Mouse (Mus musculus) right cerebral cortex, postnatal 36 days (tissue): ENCODE results near the gene Sprr1b.
"Not testable (repeated sequence)": the region's sequence is repeated elsewhere in the genome, so short reads cannot be mapped to it uniquely, and the experiment has no call there.

Experiments
- DNase-seq, 2 experiments: peaks; one replicate each; pipeline ENCODE4 v3.0.0; 2022; ENCODE audit warnings: low spot score in 2 of 2, mixed read lengths in 1 of 2

Sprr1b gene

GRCm38 (mm10) chr3:92438689-92439088 is at the start of gene Sprr1b:
Sprr1b (minus strand) TSS chr3:92438789.
- DNase-seq: no peak

DNA sequence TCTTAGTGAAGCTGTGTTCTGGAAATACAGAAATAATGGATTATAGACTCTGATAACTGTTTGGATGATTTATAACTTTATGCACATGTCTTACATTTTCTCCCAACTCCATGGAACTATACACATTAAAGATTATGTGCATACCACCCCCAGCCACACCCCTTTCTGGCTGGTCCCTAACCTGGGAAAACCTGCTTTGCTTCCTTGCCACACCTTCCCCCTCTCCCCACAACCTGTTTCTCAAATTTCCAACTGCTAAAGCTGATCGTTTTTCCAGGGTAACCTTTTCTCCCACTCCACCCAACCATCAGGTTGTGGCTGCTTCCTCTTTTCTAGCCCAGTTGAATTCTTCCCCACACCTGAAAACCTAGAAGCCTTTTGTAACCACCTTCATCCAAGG is 47.7 kb upstream of the Sprr1b start:
- no peak for DNase-seq

- no peak for DNase-seq
Measured at GRCm38 (mm10) chr3:92485863-92486262, 47.3 kb upstream of the Sprr1b start, which contains the start of gene Sprr1a. Sprr1a (minus strand) TSS chr3:92485895.

DNA sequence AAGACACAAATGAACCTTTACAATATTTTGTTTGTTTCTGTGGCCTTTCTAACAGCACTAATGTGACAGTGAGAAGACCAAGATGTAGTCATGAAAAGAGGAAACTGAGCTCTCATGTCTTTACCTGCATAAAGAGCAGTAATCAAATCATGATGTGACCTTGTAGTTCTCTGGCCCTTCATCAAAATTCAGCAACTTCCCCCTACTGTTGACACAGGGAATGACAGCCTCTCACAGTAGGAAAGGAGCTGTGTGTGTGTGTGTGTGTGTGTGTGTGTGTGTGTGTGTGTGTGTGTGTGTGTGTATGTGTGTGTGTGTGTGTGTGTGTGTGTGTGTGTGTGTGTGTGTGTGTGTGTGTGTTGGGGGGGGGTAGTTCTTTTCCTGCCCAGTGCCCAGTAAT is 42.7 kb upstream of the Sprr1b start:
- DNase-seq: not testable (repeated sequence)

GRCm38 (mm10) chr3:92470111-92470510 is 31.5 kb upstream of the Sprr1b start:
- DNase-seq: no peak

GRCm38 (mm10) chr3:92467424-92467823 is 28.8 kb upstream of the Sprr1b start:
- no peak for DNase-seq

DNA sequence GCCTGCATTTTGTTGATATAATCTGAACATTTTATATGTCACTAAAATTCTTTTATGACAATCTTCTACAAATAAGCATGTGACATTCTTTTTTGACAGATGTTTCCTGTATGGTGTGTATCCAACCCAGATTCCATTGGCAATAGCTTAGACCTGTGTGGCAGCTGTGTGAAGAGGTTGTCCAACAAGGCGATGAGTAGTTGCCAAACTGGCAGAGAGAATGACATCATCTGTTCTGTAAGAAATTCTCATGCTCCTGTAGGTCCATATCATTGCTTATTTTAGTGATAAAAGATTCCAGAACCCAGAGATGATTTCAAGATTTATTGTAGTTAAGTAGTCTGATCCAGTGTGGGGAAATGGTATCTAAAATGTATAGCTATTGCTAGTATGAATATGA is 28.0 kb upstream of the Sprr1b start:
- DNase-seq: no peak

DNA sequence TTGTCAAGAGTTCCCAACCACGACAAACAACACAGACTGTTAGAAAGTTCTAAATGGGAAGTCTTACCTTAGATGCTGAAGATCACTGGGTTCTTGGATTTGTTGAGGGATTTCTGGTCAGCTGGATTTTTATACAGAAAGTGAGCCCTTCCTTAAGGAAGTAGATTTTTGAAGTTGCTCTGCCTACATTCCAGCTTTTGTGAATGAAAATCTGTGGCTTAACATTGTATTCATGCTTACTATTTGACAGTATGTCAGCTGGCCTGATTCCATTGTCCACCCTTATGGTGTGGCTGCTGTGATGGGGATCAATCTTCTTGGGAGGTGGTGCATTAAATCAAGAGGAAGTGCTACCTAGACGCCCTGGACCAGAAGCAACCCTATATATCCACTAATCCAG is 20.0 kb upstream of the Sprr1b start, which contains the start of gene Sprr3:
Sprr3 (minus strand) TSS at position 101 of the 400 bp plus-strand sequence.
- no peak for DNase-seq

GRCm38 (mm10) chr3:92455151-92455550 is 16.6 kb upstream of the Sprr1b start:
- no peak for DNase-seq

DNA sequence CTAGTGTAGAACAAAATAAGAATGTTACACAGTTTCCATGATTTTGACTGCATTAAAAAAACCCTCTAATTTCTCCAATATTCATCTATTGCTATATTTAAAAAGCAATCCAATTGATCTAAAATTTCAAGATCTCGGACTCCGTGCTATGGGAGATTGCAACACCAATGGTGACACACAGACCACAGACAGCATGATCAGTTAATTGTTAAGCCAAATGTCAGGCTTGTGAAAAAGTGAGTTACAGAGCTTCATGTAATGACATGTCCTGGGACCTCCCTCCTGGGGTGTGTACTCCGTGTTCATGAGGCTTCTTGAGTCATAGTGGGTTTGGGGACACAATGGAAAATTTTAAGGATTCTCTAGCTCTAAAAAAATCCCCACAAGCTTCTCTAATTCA is 1.6 kb upstream of the Sprr1b start:
- no peak for DNase-seq

GRCm38 (mm10) chr3:92432282-92432681 is 6.3 kb downstream of the Sprr1b start, which contains the start of gene Sprr2k:
Sprr2k (plus strand) TSS chr3:92432582.
- no peak for DNase-seq

DNA sequence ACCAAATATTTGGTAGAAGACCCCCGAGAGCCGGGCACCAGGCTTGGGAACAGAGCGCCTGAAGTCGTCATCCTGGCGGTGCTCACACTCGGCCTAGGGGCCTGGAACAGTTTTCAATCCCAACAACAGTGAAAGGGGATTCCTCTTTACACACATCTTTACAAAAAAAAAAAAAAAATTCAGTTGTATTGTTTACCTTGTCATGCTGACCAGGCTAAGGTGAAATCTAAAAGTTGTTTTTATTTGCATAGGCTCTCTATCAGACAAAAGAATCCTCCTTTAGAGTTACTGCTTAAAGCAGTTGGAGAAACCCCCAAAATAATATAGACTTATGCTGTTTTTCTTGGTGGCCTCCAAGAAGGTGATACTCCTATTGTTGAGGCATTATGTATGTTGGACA is 9.3 kb downstream of the Sprr1b start, which contains the start of gene Gm9774:
Gm9774 (minus strand) TSS at position 101 of the 400 bp plus-strand sequence.
- no peak for DNase-seq

GRCm38 (mm10) chr3:92417782-92418181 is 20.8 kb downstream of the Sprr1b start, which contains the start of gene Sprr2j-ps:
Sprr2j-ps (plus strand) TSS chr3:92418082.
- DNase-seq: no peak

DNA sequence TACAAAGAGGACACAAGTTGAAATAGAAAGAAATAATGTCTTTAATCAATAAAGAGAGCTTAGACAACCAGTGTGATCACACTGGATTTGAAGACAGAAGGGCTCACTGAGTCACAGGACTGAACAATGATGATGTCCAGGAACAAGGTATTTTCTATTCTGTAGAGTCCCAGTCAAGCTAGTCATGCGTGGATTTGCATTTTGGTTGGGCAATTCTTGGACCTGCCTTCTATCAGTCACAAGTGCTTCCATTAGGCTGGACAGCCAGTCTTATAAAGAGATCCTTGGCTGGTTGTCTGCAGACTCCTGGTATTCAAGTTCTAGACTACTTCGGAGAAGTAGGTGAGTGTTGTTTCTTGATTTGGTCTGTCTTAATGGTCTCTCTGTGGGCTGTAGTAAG is 30.9 kb downstream of the Sprr1b start, which contains the start of gene Sprr2i:
Sprr2i (plus strand) TSS at position 301 of the 400 bp plus-strand sequence.
- no peak for DNase-seq

DNA sequence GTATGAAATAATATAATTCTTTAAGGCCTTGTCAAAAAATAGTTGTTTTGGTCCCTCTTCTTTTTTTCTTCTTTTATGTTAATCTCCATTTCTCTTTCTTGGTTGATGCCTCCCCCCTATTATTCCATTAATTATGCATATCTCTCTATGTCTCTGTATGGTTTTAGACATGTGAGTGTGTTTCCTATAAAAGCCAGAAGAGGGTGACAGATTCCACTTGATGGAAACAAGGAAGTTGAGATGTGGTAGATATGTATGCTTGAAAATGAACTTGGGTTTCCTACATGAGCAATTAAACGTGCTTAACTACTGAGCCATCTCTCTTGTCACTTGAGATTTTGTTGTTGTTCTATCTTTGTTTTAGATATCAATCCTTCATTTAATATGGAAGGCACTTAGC is 44.3 kb downstream of the Sprr1b start:
- DNase-seq: no peak
